Mouse (Mus musculus): Measurements from ENCODE around the gene Mc1r. TPM values are rescaled to one million over a fixed set of nuclear protein-coding genes. Genes with fewer than 3 reads are reported as not detected.
A peak's percentile ranks its signal among the peaks of the same experiment; 100 is the strongest.

Gene Mc1r
- polyA plus RNA-seq, 1 experiment: 0.01 TPM

- no peak for TF ChIP-seq CEBPB (IDR thresholded peaks at IDR 0.05; ENCODE audit: low read depth)
- no peak for TF ChIP-seq USF1 (IDR thresholded peaks at IDR 0.05; ENCODE audit: low read depth)
- TF ChIP-seq MYOD1 (IDR thresholded peaks at IDR 0.05; ENCODE audit: control insufficient read depth, insufficient read length, low read depth): no peak
- TF ChIP-seq CTCF (IDR thresholded peaks at IDR 0.05; ENCODE audit: control insufficient read depth, insufficient read depth, insufficient read length): no peak
- TF ChIP-seq MAX (IDR thresholded peaks at IDR 0.05): no peak
- no peak for TF ChIP-seq MYOG (IDR thresholded peaks at IDR 0.05; ENCODE audit: control insufficient read depth, extremely low read depth, insufficient read length)
- no peak for TF ChIP-seq FOSL1 (IDR thresholded peaks at IDR 0.05; ENCODE audit: insufficient read depth, low read length, poor library complexity, severe bottlenecking)
Observed at GRCm38 (mm10) chr8:123376106-123376505, 30.8 kb upstream of the Mc1r start.

GRCm38 (mm10) chr8:123381711-123382110 lies 25.2 kb upstream of the Mc1r start:
- Histone ChIP-seq H3K27me3 (ENCODE audit: control insufficient read depth, insufficient read depth, insufficient read length) (no peaks in the 10 kb centered on the region), H3K36me3 (ENCODE audit: control insufficient read depth, insufficient read depth) (peaks cover 62% of the 10 kb centered on the region)
- TF ChIP-seq USF1 (IDR thresholded peaks at IDR 0.05; ENCODE audit: low read depth) (no peak), MYOD1 (IDR thresholded peaks at IDR 0.05; ENCODE audit: control insufficient read depth, insufficient read length, low read depth) (no peak), MAX (IDR thresholded peaks at IDR 0.05) (no peak), CEBPB (IDR thresholded peaks at IDR 0.05; ENCODE audit: low read depth) (no peak), FOSL1 (IDR thresholded peaks at IDR 0.05; ENCODE audit: insufficient read depth, low read length, poor library complexity, severe bottlenecking) (no peak), CTCF (IDR thresholded peaks at IDR 0.05; ENCODE audit: control insufficient read depth, insufficient read depth, insufficient read length) (no peak), MYOG (IDR thresholded peaks at IDR 0.05; ENCODE audit: control insufficient read depth, extremely low read depth, insufficient read length) (no peak)

More at GRCm38 (mm10) chr8:123376106-123376505, 30.8 kb upstream of the Mc1r start:
- no peak overlapping the region for H3ac ChIP-seq (ENCODE audit: control insufficient read depth, insufficient read length, low read depth)
- no peaks in the 10 kb centered on the region for H3K27me3 ChIP-seq (ENCODE audit: control insufficient read depth, insufficient read depth, insufficient read length)
- H3K79me3 ChIP-seq (ENCODE audit: low read depth): peaks cover 51% of the 10 kb centered on the region
- H3K4me3 ChIP-seq (ENCODE audit: insufficient read depth, poor library complexity, severe bottlenecking): no peak overlapping the region
- H3K36me3 ChIP-seq (ENCODE audit: control insufficient read depth, insufficient read depth): peaks cover 20% of the 10 kb centered on the region
- peaks cover 70% of the 10 kb centered on the region for H3K79me2 ChIP-seq (ENCODE audit: control insufficient read depth, insufficient read depth)

GRCm38 (mm10) chr8:123382516-123382915 lies 24.4 kb upstream of the Mc1r start:
- no peaks in the 10 kb centered on the region for H3K27me3 ChIP-seq (ENCODE audit: control insufficient read depth, insufficient read depth, insufficient read length)
- peaks cover 24% of the 10 kb centered on the region for H3K79me3 ChIP-seq (ENCODE audit: low read depth)
- no peak overlapping the region for H3ac ChIP-seq (ENCODE audit: control insufficient read depth, insufficient read length, low read depth)
- TF ChIP-seq FOSL1 (IDR thresholded peaks at IDR 0.05; ENCODE audit: insufficient read depth, low read length, poor library complexity, severe bottlenecking) (no peak), MAX (IDR thresholded peaks at IDR 0.05) (no peak), USF1 (IDR thresholded peaks at IDR 0.05; ENCODE audit: low read depth) (no peak), CTCF (IDR thresholded peaks at IDR 0.05; ENCODE audit: control insufficient read depth, insufficient read depth, insufficient read length) (no peak), CEBPB (IDR thresholded peaks at IDR 0.05; ENCODE audit: low read depth) (no peak), MYOG (IDR thresholded peaks at IDR 0.05; ENCODE audit: control insufficient read depth, extremely low read depth, insufficient read length) (no peak), MYOD1 (IDR thresholded peaks at IDR 0.05; ENCODE audit: control insufficient read depth, insufficient read length, low read depth) (no peak)
- peaks cover 39% of the 10 kb centered on the region for H3K79me2 ChIP-seq (ENCODE audit: control insufficient read depth, insufficient read depth)
- no peak overlapping the region for H3K4me3 ChIP-seq (ENCODE audit: insufficient read depth, poor library complexity, severe bottlenecking)
- peaks cover 62% of the 10 kb centered on the region for H3K36me3 ChIP-seq (ENCODE audit: control insufficient read depth, insufficient read depth)

More at GRCm38 (mm10) chr8:123381711-123382110, 25.2 kb upstream of the Mc1r start:
- Histone ChIP-seq H3ac (ENCODE audit: control insufficient read depth, insufficient read length, low read depth) (no peak overlapping the region), H3K4me3 (ENCODE audit: insufficient read depth, poor library complexity, severe bottlenecking) (no peak overlapping the region), H3K79me3 (ENCODE audit: low read depth) (peaks cover 29% of the 10 kb centered on the region), H3K79me2 (ENCODE audit: control insufficient read depth, insufficient read depth) (peaks cover 47% of the 10 kb centered on the region)

GRCm38 (mm10) chr8:123384883-123385540 lies 21.9 kb upstream of the Mc1r start:
- Histone ChIP-seq H3K79me3 (ENCODE audit: low read depth) (peaks cover 10% of the 10 kb centered on the region), H3ac (ENCODE audit: control insufficient read depth, insufficient read length, low read depth) (no peak overlapping the region), H3K79me2 (ENCODE audit: control insufficient read depth, insufficient read depth) (peaks cover 19% of the 10 kb centered on the region), H3K4me3 (ENCODE audit: insufficient read depth, poor library complexity, severe bottlenecking) (no peak overlapping the region), H3K36me3 (ENCODE audit: control insufficient read depth, insufficient read depth) (peaks cover 81% of the 10 kb centered on the region), H3K27me3 (ENCODE audit: control insufficient read depth, insufficient read depth, insufficient read length) (no peaks in the 10 kb centered on the region)
- TF ChIP-seq CTCF (IDR thresholded peaks at IDR 0.05; ENCODE audit: control insufficient read depth, insufficient read depth, insufficient read length): peak; percentile 25
- no peak for TF ChIP-seq MYOD1 (IDR thresholded peaks at IDR 0.05; ENCODE audit: control insufficient read depth, insufficient read length, low read depth)

GRCm38 (mm10) chr8:123387041-123387440 lies 19.9 kb upstream of the Mc1r start:
- Histone ChIP-seq H3K36me3 (ENCODE audit: control insufficient read depth, insufficient read depth) (peaks cover 94% of the 10 kb centered on the region), H3K4me3 (ENCODE audit: insufficient read depth, poor library complexity, severe bottlenecking) (no peak overlapping the region), H3K79me2 (ENCODE audit: control insufficient read depth, insufficient read depth) (no peaks in the 10 kb centered on the region), H3ac (ENCODE audit: control insufficient read depth, insufficient read length, low read depth) (no peak overlapping the region), H3K79me3 (ENCODE audit: low read depth) (no peaks in the 10 kb centered on the region), H3K27me3 (ENCODE audit: control insufficient read depth, insufficient read depth, insufficient read length) (no peaks in the 10 kb centered on the region)
- TF ChIP-seq MYOG (IDR thresholded peaks at IDR 0.05; ENCODE audit: control insufficient read depth, extremely low read depth, insufficient read length): no peak
- no peak for TF ChIP-seq FOSL1 (IDR thresholded peaks at IDR 0.05; ENCODE audit: insufficient read depth, low read length, poor library complexity, severe bottlenecking)
- no peak for TF ChIP-seq CEBPB (IDR thresholded peaks at IDR 0.05; ENCODE audit: low read depth)
- TF ChIP-seq MYOD1 (IDR thresholded peaks at IDR 0.05; ENCODE audit: control insufficient read depth, insufficient read length, low read depth): no peak
- no peak for TF ChIP-seq USF1 (IDR thresholded peaks at IDR 0.05; ENCODE audit: low read depth)
- no peak for TF ChIP-seq MAX (IDR thresholded peaks at IDR 0.05)
- TF ChIP-seq CTCF (IDR thresholded peaks at IDR 0.05; ENCODE audit: control insufficient read depth, insufficient read depth, insufficient read length): no peak

Measured in C2C12 (cell line).